Mouse (Mus musculus): ENCODE measurements at regions not wholly inside any gene's neighbourhood (a gene's known extent, or its start where the extent isn't known, plus 50 kb on each side); places are given as distances from the start of the nearest gene placed in this dataset.
A peak's percentile ranks its signal among the peaks of the same experiment; 100 is the strongest.

- no peak for DNase-seq (ENCODE audit: low spot score)
Observed at GRCm38 (mm10) chr8:103270815-103271553, 485.5 kb upstream of the Cdh11 start.

- no peak for DNase-seq (ENCODE audit: low spot score)
Observed at GRCm38 (mm10) chr8:103272305-103273079, 487.1 kb upstream of the Cdh11 start.

- DNase-seq (ENCODE audit: low spot score), result no peak
Observed at GRCm38 (mm10) chr8:103273476-103273875, 488.0 kb upstream of the Cdh11 start.

GRCm38 (mm10) chr8:103281801-103282200 is 496.4 kb upstream of the Cdh11 start:
- no peak for DNase-seq (ENCODE audit: low spot score)

GRCm38 (mm10) chr8:103288561-103288974 is 503.1 kb upstream of the Cdh11 start:
- DNase-seq (ENCODE audit: low spot score), result no peak

- no peak for DNase-seq (ENCODE audit: low spot score)
Observed at GRCm38 (mm10) chr8:103292896-103293295, 507.5 kb upstream of the Cdh11 start.

GRCm38 (mm10) chr8:103306476-103307183 is 521.2 kb upstream of the Cdh11 start:
- no peak for DNase-seq (ENCODE audit: low spot score)

- no peak for DNase-seq (ENCODE audit: low spot score)
Observed at GRCm38 (mm10) chr8:103313576-103313975, 528.1 kb upstream of the Cdh11 start.

- DNase-seq (ENCODE audit: low spot score), result no peak
Observed at GRCm38 (mm10) chr8:103314279-103315022, 529.0 kb upstream of the Cdh11 start.

- no peak for DNase-seq (ENCODE audit: low spot score)
Observed at GRCm38 (mm10) chr8:103315742-103316141, 530.3 kb upstream of the Cdh11 start.

GRCm38 (mm10) chr8:103316691-103317091 is 531.2 kb upstream of the Cdh11 start:
- DNase-seq (ENCODE audit: low spot score), result peak; percentile 47

GRCm38 (mm10) chr8:103317149-103317725 is 531.8 kb upstream of the Cdh11 start:
- DNase-seq (ENCODE audit: low spot score), result no peak

- no peak for DNase-seq (ENCODE audit: low spot score)
Observed at GRCm38 (mm10) chr8:103324016-103324665, 538.7 kb upstream of the Cdh11 start.

- peak; percentile 2 for DNase-seq (ENCODE audit: low spot score)
Observed at GRCm38 (mm10) chr8:103331415-103331814, 546.0 kb upstream of the Cdh11 start.

- DNase-seq (ENCODE audit: low spot score), result no peak
Observed at GRCm38 (mm10) chr8:103337314-103337713, 551.9 kb upstream of the Cdh11 start.

GRCm38 (mm10) chr8:103339042-103339441 is 553.6 kb upstream of the Cdh11 start:
- no peak for DNase-seq (ENCODE audit: low spot score)

GRCm38 (mm10) chr8:103339951-103340350 is 554.5 kb upstream of the Cdh11 start:
- DNase-seq (ENCODE audit: low spot score), result no peak

GRCm38 (mm10) chr8:103343891-103344290 is 558.4 kb upstream of the Cdh11 start:
- no peak for DNase-seq (ENCODE audit: low spot score)

- DNase-seq (ENCODE audit: low spot score), result no peak
Observed at GRCm38 (mm10) chr8:103344871-103345270, 559.4 kb upstream of the Cdh11 start.

GRCm38 (mm10) chr8:103347158-103347871 is 561.9 kb upstream of the Cdh11 start:
- DNase-seq (ENCODE audit: low spot score), result no peak
